Mouse (Mus musculus): ENCODE measurements around the gene Rhbdf1. TPM values are rescaled to one million over a fixed set of nuclear protein-coding genes. Genes with fewer than 3 reads are reported as not detected.

Gene Rhbdf1
- polyA plus RNA-seq, 1 experiment from 2014 or later: 39.5 TPM

DNA sequence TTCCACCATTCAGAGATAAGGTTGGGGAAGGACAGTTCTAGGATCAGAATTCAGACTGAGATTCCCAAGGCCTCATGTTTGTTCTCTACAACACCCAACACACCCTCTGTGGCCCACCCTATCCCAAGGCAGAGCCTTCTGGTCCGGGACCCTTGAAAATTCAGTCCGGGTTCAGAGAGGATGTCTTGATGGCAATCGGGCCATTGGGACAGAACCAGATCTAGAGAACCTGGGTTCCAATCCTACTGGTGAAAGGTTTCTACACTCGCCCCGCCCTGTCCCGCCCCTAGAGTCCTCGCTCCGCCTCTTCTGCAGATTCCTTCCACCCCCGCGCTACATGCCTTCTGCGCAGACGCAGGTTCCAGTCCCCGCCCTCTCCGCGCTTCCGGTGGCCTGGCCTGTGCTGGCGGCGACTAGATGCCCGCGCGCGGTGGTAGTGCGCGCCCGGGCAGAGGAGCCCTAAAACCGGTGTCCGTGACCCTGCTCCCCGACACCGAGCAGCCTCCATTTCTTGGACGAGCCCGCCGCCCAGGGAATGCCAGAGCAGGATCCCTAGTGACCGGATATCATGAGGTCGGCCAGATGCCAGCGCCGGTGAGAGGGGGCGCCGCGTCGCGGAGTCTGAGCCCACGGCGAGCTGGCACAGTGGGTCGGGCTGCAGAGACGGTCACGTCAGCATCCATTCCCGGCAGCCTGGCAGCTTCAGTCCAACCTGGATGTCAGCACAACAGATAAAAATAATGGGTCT lies 4.2 kb upstream of the Rhbdf1 start, which contains the start of gene Mpg:
TSS of gene Mpg (plus strand) at position 382 of the 748 bp plus-strand sequence.
- peak within 1 kb of the TSS; percentile 74 for H3K4me2 ChIP-seq (replicated peaks; ENCODE audit: low read depth, low read length)
- H3K9ac ChIP-seq (ENCODE audit: low read depth, low read length): peak within 1 kb of the TSS; percentile 79
- H3K27ac ChIP-seq (ENCODE audit: low read depth, low read length): peak within 1 kb of the TSS; percentile 85
- peak within 1 kb of the TSS; percentile 67 for H3K4me3 ChIP-seq (ENCODE audit: low read length)
- peaks cover 20% of the 10 kb centered on the region for H3K36me3 ChIP-seq (ENCODE audit: control insufficient read depth, insufficient read depth, low read length)
- whole genome bisulfite sequencing: 3% methylated on average over 47 of the region's 47 CpGs
- H3K27me3 ChIP-seq (ENCODE audit: control insufficient read depth, insufficient read depth, low read length): no peaks in the 10 kb centered on the region
- peak; percentile 77 for ATAC-seq (ENCODE audit: low FRiP score, low TSS enrichment)
- H3K9me3 ChIP-seq (ENCODE audit: control insufficient read depth, low read length): no peaks in the 10 kb centered on the region
- peaks cover 39% of the 10 kb centered on the region for H3K4me1 ChIP-seq (ENCODE audit: control insufficient read depth, insufficient read depth, low read length)

DNA sequence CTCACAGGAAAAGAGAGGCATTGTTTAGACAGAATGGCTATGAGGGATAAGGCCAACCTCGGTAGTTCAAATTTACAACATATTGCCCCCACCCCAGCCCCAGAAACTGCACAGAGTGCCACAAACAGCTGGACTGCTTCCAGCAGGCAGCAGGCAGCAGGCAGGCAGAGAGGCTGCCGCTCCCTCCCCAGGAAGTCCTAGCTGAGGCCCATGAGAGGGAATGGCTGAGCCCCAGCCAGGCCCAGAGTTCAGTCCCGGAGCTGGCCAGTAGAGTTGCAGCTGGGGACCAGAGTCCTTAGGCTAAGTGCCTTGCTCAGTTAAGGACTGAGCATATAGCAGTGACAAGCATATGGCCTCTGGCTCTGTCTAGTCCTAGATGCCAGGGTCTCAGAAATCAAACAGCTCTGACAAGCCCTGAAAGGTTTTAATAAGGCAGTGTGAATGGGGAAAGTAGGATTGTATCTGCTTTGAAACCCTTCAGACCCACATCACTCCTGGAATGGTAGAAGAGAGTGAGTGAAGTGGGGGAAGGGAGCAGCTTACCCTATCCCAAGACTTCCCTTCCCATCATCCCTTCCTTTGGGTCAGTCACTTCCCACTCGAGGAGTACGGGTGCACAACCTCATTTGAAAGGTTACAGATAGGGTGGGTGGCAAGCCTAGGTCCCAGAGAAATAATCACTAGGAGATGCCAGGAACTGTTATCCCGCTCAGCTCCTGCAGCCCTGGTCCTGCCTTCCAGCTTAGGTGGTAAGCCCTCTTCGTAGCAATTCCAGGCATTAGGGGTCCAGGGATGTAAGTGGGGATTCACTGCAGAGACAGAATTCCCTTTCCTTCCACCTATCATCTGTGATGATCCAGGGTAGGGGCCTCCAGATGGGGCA lies 3.4 kb upstream of the Rhbdf1 start:
- Histone ChIP-seq H3K27ac (ENCODE audit: low read depth, low read length) (peak overlapping the region; percentile 85), H3K4me1 (ENCODE audit: control insufficient read depth, insufficient read depth, low read length) (peaks cover 45% of the 10 kb centered on the region), H3K27me3 (ENCODE audit: control insufficient read depth, insufficient read depth, low read length) (no peaks in the 10 kb centered on the region), H3K9ac (ENCODE audit: low read depth, low read length) (no peak overlapping the region), H3K9me3 (ENCODE audit: control insufficient read depth, low read length) (no peaks in the 10 kb centered on the region), H3K4me2 (replicated peaks; ENCODE audit: low read depth, low read length) (no peak overlapping the region), H3K4me3 (ENCODE audit: low read length) (no peak overlapping the region), H3K36me3 (ENCODE audit: control insufficient read depth, insufficient read depth, low read length) (peaks cover 12% of the 10 kb centered on the region)
- ATAC-seq (ENCODE audit: low FRiP score, low TSS enrichment): no peak
- WGBS: 50% methylated on average over 7 of the region's 7 CpGs

GRCm38 (mm10) chr11:32224468-32225139 lies 2.5 kb upstream of the Rhbdf1 start:
- no peak overlapping the region for H3K4me3 ChIP-seq (ENCODE audit: low read length)
- peaks cover 52% of the 10 kb centered on the region for H3K4me1 ChIP-seq (ENCODE audit: control insufficient read depth, insufficient read depth, low read length)
- peak overlapping the region; percentile 85 for H3K27ac ChIP-seq (ENCODE audit: low read depth, low read length)
- H3K27me3 ChIP-seq (ENCODE audit: control insufficient read depth, insufficient read depth, low read length): no peaks in the 10 kb centered on the region
- ATAC-seq (ENCODE audit: low FRiP score, low TSS enrichment): no peak
- H3K36me3 ChIP-seq (ENCODE audit: control insufficient read depth, insufficient read depth, low read length): 0 out of 2 replicates have a peak, but pooled peaks cover 7% of the 10 kb centered on the region
- H3K9ac ChIP-seq (ENCODE audit: low read depth, low read length): no peak overlapping the region
- H3K9me3 ChIP-seq (ENCODE audit: control insufficient read depth, low read length): no peaks in the 10 kb centered on the region
- WGBS: 25% methylated on average over 4 of the region's 4 CpGs
- no peak overlapping the region for H3K4me2 ChIP-seq (replicated peaks; ENCODE audit: low read depth, low read length)

- no peak for ATAC-seq (ENCODE audit: low FRiP score, low TSS enrichment)
- 0 out of 2 replicates have a peak, but pooled peaks cover 3% of the 10 kb centered on the region for H3K36me3 ChIP-seq (ENCODE audit: control insufficient read depth, insufficient read depth, low read length)
- H3K27me3 ChIP-seq (ENCODE audit: control insufficient read depth, insufficient read depth, low read length): no peaks in the 10 kb centered on the region
- H3K4me1 ChIP-seq (ENCODE audit: control insufficient read depth, insufficient read depth, low read length): peaks cover 52% of the 10 kb centered on the region
- H3K4me2 ChIP-seq (replicated peaks; ENCODE audit: low read depth, low read length): no peak overlapping the region; the same call in 1 of the 2 replicates
- no peaks in the 10 kb centered on the region for H3K9me3 ChIP-seq (ENCODE audit: control insufficient read depth, low read length)
- H3K4me3 ChIP-seq (ENCODE audit: low read length): no peak overlapping the region
- WGBS: 69% methylated on average over 4 of the region's 4 CpGs
- no peak overlapping the region for H3K9ac ChIP-seq (ENCODE audit: low read depth, low read length)
- H3K27ac ChIP-seq (ENCODE audit: low read depth, low read length): no peak overlapping the region
Observed at GRCm38 (mm10) chr11:32223297-32223967, 1.3 kb upstream of the Rhbdf1 start.

- H3K9ac ChIP-seq (ENCODE audit: low read depth, low read length): peak overlapping the region; percentile 95; the same call in 1 of the 2 replicates
- no peaks in the 10 kb centered on the region for H3K27me3 ChIP-seq (ENCODE audit: control insufficient read depth, insufficient read depth, low read length)
- peak overlapping the region; percentile 93 for H3K4me2 ChIP-seq (replicated peaks; ENCODE audit: low read depth, low read length)
- peak overlapping the region; percentile 94; the same call in 1 of the 2 replicates for H3K27ac ChIP-seq (ENCODE audit: low read depth, low read length)
- 8% methylated on average over 21 of the region's 21 CpGs for WGBS
- no peak for ATAC-seq (ENCODE audit: low FRiP score, low TSS enrichment)
- no peaks in the 10 kb centered on the region for H3K9me3 ChIP-seq (ENCODE audit: control insufficient read depth, low read length)
- H3K4me1 ChIP-seq (ENCODE audit: control insufficient read depth, insufficient read depth, low read length): peaks cover 52% of the 10 kb centered on the region
- H3K4me3 ChIP-seq (ENCODE audit: low read length): peak overlapping the region; percentile 94
- H3K36me3 ChIP-seq (ENCODE audit: control insufficient read depth, insufficient read depth, low read length): no peaks in the 10 kb centered on the region
Observed at GRCm38 (mm10) chr11:32222570-32223194, 582 bp upstream of the Rhbdf1 start.

DNA sequence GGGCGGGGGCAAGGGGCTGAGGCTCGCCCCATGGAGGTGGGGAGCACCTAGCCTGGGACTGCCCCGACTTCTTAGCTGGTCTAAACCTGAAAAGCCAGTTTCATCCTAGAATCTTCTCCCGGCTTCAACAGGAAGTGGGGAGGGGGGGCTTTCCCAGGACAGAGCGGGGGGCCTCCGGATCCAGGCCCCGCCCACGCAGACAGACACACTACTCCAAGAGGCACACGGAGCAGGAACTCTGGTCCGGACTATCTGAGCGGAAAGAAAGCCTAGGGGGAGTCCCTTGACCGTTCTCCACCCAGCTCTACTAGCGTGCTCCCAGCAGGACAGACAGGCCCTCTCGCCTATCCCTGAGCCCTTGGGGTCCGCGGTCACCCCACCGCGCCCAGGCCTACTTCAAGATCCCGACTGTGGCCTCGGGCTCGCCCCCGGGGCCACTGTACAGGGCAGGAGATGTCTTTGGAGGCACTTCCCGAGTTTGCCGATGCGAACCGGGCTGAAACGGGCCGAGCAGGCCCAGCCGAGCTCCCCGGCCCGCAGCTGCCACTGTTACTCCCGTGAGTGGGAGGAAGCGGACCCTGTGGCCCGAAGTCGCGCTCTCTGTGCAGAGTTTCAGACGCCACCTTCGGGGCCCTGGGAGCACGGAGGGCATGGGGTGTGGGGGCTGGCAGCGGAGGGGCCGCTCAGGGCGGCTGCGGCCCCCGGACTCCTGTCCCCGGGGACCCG lies 712 bp downstream of the Rhbdf1 start:
- 1% methylated on average over 46 of the region's 46 CpGs for WGBS
- peak overlapping the region; percentile 94 for H3K27ac ChIP-seq (ENCODE audit: low read depth, low read length)

DNA sequence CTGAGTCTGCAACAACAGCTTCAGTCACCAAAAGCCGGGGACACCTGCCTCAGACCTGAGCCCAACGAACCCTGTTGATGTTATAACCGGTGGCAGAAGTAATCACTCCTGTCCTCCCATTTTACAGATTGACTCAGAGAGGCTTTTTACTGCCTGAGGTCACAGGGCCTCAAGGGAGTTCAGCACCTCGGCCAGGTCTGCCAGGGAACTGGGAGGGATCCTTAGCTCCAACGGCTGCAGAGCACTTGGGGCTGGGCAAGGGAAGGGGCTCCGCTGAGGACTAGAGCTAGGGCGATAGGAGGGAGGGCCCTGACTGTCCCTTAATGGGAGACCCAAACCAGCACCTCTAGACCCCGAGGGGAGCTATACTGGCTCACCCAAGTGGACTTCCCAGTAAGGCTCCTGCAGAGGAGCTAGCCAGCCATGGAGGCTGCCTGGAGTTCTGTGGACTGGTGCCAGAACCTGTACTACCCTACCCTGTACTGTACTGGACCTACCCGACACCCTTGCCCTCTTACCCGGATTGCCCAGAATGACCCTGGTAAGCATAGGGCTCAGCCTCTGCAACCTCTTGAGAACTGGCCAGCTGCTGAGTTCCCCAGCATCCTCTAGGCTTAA lies 1.4 kb downstream of the Rhbdf1 start:
- H3K4me3 ChIP-seq (ENCODE audit: low read length): peak overlapping the region; percentile 94
- no peaks in the 10 kb centered on the region for H3K27me3 ChIP-seq (ENCODE audit: control insufficient read depth, insufficient read depth, low read length)
- WGBS: 27% methylated on average over 10 of the region's 10 CpGs
- 0 out of 2 replicates have a peak, but pooled peaks cover 3% of the 10 kb centered on the region for H3K36me3 ChIP-seq (ENCODE audit: control insufficient read depth, insufficient read depth, low read length)
- peak overlapping the region; percentile 95 for H3K9ac ChIP-seq (ENCODE audit: low read depth, low read length)
- no peaks in the 10 kb centered on the region for H3K9me3 ChIP-seq (ENCODE audit: control insufficient read depth, low read length)
- peak overlapping the region; percentile 93 for H3K4me2 ChIP-seq (replicated peaks; ENCODE audit: low read depth, low read length)
- no peak; the same call in 1 of the 2 replicates for ATAC-seq (ENCODE audit: low FRiP score, low TSS enrichment)
- H3K4me1 ChIP-seq (ENCODE audit: control insufficient read depth, insufficient read depth, low read length): peaks cover 41% of the 10 kb centered on the region
- H3K27ac ChIP-seq (ENCODE audit: low read depth, low read length): peak overlapping the region; percentile 94; the same call in 1 of the 2 replicates

More for the DNA sequence above, 712 bp downstream of the Rhbdf1 start:
- peak; percentile 74 for ATAC-seq (ENCODE audit: low FRiP score, low TSS enrichment)
- peak overlapping the region; percentile 94 for H3K4me3 ChIP-seq (ENCODE audit: low read length)
- H3K9me3 ChIP-seq (ENCODE audit: control insufficient read depth, low read length): no peaks in the 10 kb centered on the region
- H3K36me3 ChIP-seq (ENCODE audit: control insufficient read depth, insufficient read depth, low read length): no peaks in the 10 kb centered on the region
- H3K4me2 ChIP-seq (replicated peaks; ENCODE audit: low read depth, low read length): peak overlapping the region; percentile 93
- H3K4me1 ChIP-seq (ENCODE audit: control insufficient read depth, insufficient read depth, low read length): peaks cover 45% of the 10 kb centered on the region
- H3K9ac ChIP-seq (ENCODE audit: low read depth, low read length): peak overlapping the region; percentile 95
- no peaks in the 10 kb centered on the region for H3K27me3 ChIP-seq (ENCODE audit: control insufficient read depth, insufficient read depth, low read length)

All from kidney, embryonic 14.5 days (tissue).